Mouse (Mus musculus) small intestine, adult 2 months (tissue): ENCODE results near the gene Pm20d2.
A peak's percentile ranks its signal among the peaks of the same experiment; 100 is the strongest.

Source experiments
- CTCF ChIP-seq: fragments of 200-500 bp; IDR thresholded peaks from 2 replicates; pipeline ENCODE4 v1.5.1; 2012; ENCODE audit warnings: low read depth, mild to moderate bottlenecking, control low read depth, inconsistent platforms, low read length, moderate library complexity, mixed read lengths; ENCODE audit not compliant: insufficient replicate concordance, insufficient read length; ENCODE audit errors: extremely low read depth
- POLR2A ChIP-seq: fragments of 200-500 bp; IDR thresholded peaks from 2 replicates; pipeline ENCODE4 v1.6.1; 2012; ENCODE audit warnings: low read depth, mild to moderate bottlenecking, control low read depth, inconsistent platforms, low read length, moderate library complexity

- peak; percentile 82; the same call in 1 of the 2 replicates for TF ChIP-seq CTCF
- no peak for TF ChIP-seq POLR2A
Measured at GRCm38 (mm10) chr4:33204682-33205081, 15.1 kb upstream of the Pm20d2 start.
